Mouse (Mus musculus) splenic B cell, adult 2 months (primary cell): ENCODE measurements around the gene Med13l.

Source experiments
- DNase-seq: peaks from one replicate; pipeline ENCODE4 v3.0.0-alpha.2; 2011; ENCODE audit warnings: low read depth, low spot score
- H3K27me3 ChIP-seq: 2 replicates; pipeline ENCODE4 v1.6.1; 2012; ENCODE audit warnings: mild to moderate bottlenecking, low read length, moderate library complexity, mixed read lengths; ENCODE audit not compliant: control insufficient read depth, poor library complexity, insufficient read depth, severe bottlenecking
- H3K36me3 ChIP-seq: 2 replicates; pipeline ENCODE4 v1.6.1; 2012; ENCODE audit warnings: mild to moderate bottlenecking, low read length, moderate library complexity, mixed read lengths; ENCODE audit not compliant: control insufficient read depth, poor library complexity, insufficient read depth, severe bottlenecking

Gene Med13l

DNA sequence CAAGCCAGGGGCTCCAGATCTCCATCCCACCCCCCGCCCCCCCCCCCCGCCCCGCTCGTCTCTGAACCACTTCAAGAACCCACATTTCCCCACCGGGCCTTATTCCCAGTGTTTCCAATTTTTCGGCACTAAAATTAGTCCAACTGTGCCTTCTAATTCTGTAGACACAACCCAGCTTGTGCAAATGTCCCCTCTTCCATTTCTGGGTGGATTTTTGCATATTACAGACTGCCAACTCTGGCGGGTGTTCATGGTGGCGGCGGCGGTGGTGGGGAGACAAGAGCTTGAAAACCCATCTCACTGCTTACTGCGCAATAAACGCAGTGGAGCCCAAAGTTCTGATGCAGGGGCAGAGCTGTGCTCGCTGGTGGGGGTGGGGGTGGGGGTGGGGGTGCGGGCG is 27.8 kb upstream of the Med13l start:
- Histone ChIP-seq H3K36me3 (no peaks in the 10 kb centered on the region), H3K27me3 (no peaks in the 10 kb centered on the region)
- DNase-seq, result no peak

DNA sequence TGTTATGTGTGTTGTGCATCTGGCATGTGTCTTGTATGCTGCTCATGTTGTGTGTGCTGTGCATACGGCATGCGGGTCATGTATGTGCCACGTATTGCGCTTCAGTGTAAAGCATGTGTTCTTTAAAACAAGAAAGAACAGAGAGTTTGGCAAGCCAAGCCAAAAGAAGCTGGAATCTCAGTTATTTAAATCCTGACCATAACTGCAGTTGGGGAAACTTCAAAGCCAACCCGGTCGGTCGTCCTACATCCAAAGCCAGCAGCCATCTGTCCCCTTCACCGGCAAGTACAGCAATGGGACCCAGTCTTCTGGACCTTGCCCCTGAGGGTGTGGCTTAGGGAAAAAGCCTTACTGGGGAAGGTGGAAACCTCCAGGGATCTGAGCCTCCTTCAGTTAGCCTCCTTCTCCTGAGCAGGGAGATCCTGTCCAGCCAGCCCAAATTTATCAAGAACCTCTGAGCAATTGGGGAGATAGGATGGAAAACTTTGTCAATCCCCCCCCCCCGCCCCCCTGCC is 26.0 kb upstream of the Med13l start:
- H3K27me3 ChIP-seq, result no peaks in the 10 kb centered on the region
- no peak for DNase-seq
- H3K36me3 ChIP-seq, result no peaks in the 10 kb centered on the region

DNA sequence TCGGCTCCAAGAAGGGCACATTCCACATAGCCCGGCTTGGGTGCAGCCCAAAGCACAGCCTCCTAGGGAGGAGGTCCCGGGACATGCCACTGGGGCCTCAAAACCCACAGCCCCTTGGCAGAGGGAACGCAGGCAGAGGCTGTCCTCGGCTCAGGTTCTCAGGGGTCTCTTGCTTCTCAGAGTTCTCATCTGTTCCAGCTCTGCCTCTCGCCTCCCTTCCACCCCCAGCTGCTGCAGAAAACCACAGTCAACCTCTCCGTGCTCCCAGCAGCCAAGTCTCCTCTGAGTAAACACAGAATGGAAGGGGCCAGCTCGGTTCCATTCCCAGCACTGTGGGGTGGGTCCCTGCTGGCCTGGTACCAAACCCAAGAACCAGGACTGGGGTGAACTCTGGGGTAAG is 25.3 kb upstream of the Med13l start:
- H3K36me3 ChIP-seq, result no peaks in the 10 kb centered on the region
- no peak for DNase-seq
- no peaks in the 10 kb centered on the region for H3K27me3 ChIP-seq

- Histone ChIP-seq H3K27me3 (no peaks in the 10 kb centered on the region), H3K36me3 (no peaks in the 10 kb centered on the region)
- no peak for DNase-seq
Measured at GRCm38 (mm10) chr5:118538487-118538886, 22.0 kb upstream of the Med13l start.

DNA sequence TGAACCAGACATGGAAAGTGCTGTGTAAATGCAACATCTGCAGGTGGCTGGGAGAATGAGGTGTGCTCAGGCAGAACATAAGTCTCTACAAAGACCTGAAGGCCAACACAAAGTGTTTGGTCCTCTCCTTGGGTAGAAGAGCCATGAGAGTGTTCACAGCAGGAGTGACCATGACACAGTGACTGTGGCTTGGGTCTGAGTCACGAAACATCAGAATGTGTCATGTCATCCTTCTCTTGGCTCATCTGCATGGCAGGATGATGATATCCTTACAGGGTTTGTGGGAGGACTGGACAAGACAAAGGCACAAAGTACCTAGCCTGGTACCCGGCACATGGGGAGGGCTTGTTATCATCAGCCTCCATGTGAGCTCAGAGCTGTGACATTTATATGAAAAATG is 16.7 kb upstream of the Med13l start:
- no peak for DNase-seq
- Histone ChIP-seq H3K27me3 (no peaks in the 10 kb centered on the region), H3K36me3 (no peaks in the 10 kb centered on the region)

DNA sequence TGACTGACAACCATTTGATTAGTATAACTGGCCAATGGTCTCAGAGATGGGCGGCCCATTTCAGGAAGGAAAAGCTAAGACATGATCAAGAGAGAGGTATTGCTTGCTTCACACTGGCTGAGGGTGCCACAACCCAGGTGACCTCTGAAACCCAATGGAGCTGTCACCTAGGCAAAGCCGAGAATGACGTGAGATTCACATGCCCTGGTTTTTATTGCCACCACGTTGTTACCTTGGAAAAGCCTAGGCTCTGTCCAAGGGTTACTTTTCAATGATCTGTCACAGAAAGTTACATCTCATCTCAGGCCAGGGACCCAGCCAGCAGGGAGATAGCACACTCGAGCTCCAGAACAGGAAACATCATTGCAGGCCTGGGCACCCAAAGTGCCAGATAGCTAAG is 10.0 kb upstream of the Med13l start:
- DNase-seq, result no peak
- no peaks in the 10 kb centered on the region for H3K36me3 ChIP-seq
- no peaks in the 10 kb centered on the region for H3K27me3 ChIP-seq

- no peak for DNase-seq
Measured at GRCm38 (mm10) chr5:118553290-118553689, 7.2 kb upstream of the Med13l start.

DNA sequence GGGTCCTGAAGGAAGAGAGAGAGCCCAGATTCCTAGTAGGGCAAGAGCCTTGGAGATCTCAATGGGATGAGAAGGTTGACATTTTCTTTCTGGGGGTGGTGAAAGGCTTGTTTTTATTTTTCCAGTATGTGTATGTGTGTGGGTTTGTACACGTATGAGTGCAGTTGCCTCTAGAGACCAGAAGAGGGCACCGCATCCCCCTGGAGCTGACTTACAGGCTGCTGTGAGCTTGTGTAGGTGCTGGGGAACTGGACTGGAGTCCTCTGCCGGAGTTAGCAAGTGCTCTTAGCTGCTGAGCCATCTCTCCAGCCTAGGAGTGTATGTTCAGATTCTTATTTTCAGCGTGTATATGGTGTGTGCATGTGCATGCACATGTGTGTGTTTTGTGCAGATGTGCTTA is 5.2 kb upstream of the Med13l start:
- Histone ChIP-seq H3K36me3 (no peaks in the 10 kb centered on the region), H3K27me3 (no peaks in the 10 kb centered on the region; the same call in 1 of the 2 replicates)
- peak; percentile 32 for DNase-seq

More at GRCm38 (mm10) chr5:118553290-118553689, 7.2 kb upstream of the Med13l start:
- no peaks in the 10 kb centered on the region for H3K36me3 ChIP-seq
- no peaks in the 10 kb centered on the region for H3K27me3 ChIP-seq

DNA sequence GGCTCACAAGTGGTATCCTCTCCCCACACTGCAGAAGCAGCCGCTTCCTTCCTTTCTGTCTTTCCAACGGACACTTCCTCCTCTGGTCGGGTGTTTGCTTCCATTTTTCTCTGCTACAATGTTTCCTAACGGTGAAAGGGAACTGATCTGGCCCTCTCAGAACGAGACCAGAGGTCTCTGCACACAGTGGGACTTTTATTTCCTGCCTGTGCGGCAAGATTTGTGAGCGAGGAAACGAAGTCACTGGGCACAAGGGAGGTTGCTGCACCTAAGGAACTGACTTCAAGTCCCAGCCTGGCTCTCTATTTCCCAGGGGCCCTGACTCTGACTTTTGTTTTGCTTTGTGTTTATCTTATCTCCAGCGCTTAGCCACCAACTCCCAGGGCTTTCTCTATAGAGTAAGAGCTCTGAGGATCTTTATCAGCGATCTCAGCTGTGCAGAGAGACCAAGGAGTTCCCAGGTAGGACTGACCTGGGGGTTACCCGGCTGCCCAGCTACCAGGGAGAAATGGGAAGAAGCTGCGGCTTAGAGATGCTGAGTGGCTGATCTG is 4.0 kb upstream of the Med13l start:
- Histone ChIP-seq H3K36me3 (no peaks in the 10 kb centered on the region), H3K27me3 (no peaks in the 10 kb centered on the region; the same call in 1 of the 2 replicates)
- peak; percentile 23 for DNase-seq

GRCm38 (mm10) chr5:118558841-118559240 is 1.6 kb upstream of the Med13l start:
- no peaks in the 10 kb centered on the region; the same call in 1 of the 2 replicates for H3K27me3 ChIP-seq
- peak; percentile 17 for DNase-seq

DNA sequence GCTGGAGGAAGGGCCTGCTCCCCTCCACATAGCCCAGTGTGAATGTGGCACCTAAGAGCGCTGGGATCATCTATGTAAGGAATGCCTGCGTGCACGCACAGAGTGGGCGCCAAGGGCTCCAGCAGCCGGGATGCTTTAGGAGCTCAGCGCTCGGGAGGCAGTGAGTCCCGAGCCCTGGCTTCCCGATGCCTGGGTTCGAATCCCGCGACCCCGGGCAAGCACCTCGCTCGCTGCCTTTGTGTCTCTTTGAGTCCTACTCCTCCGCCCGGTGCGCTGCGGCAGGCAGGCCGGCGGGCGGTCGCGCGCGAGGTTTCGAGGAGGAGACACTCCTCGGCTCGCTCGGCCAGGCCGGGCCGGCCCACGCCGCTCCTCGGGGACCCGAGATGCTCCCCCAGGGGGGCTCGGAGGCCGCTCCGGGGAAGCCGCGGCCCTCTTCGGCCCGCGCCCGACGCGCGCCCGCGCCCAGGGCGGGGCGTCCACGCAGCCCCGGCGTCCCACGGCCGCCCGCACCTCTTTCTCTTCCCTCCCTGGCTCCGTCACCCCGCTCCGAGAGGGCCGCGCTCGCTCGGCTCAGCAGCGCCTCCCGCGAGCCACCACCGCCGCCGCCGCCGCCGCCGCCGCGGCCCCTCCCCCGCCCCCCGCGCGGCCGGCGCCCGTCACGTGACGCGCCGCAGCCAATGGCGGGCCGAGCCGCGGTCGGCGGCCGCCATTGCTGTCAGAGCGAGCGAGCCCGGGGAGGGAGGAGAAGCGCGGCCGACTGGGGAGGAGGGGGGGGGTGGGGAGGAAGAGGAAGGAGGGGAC is 695 bp upstream of the Med13l start:
- peak; percentile 89 for DNase-seq
- H3K27me3 ChIP-seq, result no peaks in the 10 kb centered on the region; the same call in 1 of the 2 replicates

More at GRCm38 (mm10) chr5:118558841-118559240, 1.6 kb upstream of the Med13l start:
- H3K36me3 ChIP-seq, result no peaks in the 10 kb centered on the region

GRCm38 (mm10) chr5:118561086-118561987 is 858 bp downstream of the Med13l start:
- Histone ChIP-seq H3K27me3 (no peaks in the 10 kb centered on the region; the same call in 1 of the 2 replicates), H3K36me3 (no peaks in the 10 kb centered on the region)
- DNase-seq, result peak; percentile 45

More for the DNA sequence above, 695 bp upstream of the Med13l start:
- H3K36me3 ChIP-seq, result no peaks in the 10 kb centered on the region

GRCm38 (mm10) chr5:118562206-118562605 is 1.7 kb downstream of the Med13l start:
- Histone ChIP-seq H3K27me3 (no peaks in the 10 kb centered on the region; the same call in 1 of the 2 replicates), H3K36me3 (no peaks in the 10 kb centered on the region)
- no peak for DNase-seq

DNA sequence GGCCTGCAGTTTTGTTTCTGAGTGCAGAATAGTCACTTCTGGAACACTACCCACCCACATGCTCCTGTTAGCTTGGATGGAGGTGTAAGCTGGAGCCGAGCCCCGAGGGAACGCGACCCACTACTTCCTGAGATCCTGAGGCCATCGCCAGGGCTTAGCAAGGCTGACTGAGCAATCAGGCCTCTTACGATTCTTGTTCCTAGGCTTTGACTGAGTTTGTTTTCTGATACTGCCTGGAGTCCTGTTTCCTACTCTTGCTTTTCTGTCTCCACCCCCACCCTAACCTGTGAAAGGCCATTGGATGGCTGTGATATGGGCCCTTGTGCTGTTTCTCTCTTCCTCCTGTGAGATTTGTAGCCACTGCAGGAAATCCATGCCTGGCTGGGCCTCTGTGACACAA is 3.1 kb downstream of the Med13l start:
- peak; percentile 61 for DNase-seq
- no peaks in the 10 kb centered on the region for H3K36me3 ChIP-seq
- no peaks in the 10 kb centered on the region; the same call in 1 of the 2 replicates for H3K27me3 ChIP-seq
